Mouse (Mus musculus): ENCODE results near the gene Btbd35f5. TPM values are rescaled to one million over a fixed set of nuclear protein-coding genes. Genes with fewer than 3 reads are reported as not detected.

Gene Btbd35f5
- polyA plus RNA-seq (2012; fragmentation: generic; extraction: Trizol), result not detected

GRCm38 (mm10) chrX:32973597-32973996, at the start of gene Btbd35f5:
Gene Btbd35f5, plus strand, starts transcription at chrX:32973897.

GRCm38 (mm10) chrX:32941468-32941867, 32.2 kb upstream of the Btbd35f5 start, which contains the start of gene Gm21789:
Gene Gm21789, plus strand, starts transcription at chrX:32941768.

Other genes starting within 250 kb of the Btbd35f5 start
- gene Btbd35f21, start 247.8 kb upstream of the Btbd35f5 start, polyA plus RNA-seq (2012; fragmentation: generic; extraction: Trizol), result not detected
- gene Btbd35f30, start 79.3 kb upstream of the Btbd35f5 start, polyA plus RNA-seq (2012; fragmentation: generic; extraction: Trizol), result not detected
- gene Gm21789, start 32.1 kb upstream of the Btbd35f5 start, polyA plus RNA-seq (2012; fragmentation: generic; extraction: Trizol), result not detected